Mouse (Mus musculus) urinary bladder, adult 2 months (tissue): ENCODE measurements around the gene Usp13. TPM values are rescaled to one million over a fixed set of nuclear protein-coding genes. Genes with fewer than 3 reads are reported as not detected.

ENCODE experiments used
- DNase-seq: peaks from one replicate; pipeline ENCODE4 v3.0.0; 2022; ENCODE audit warnings: low spot score
- polyA plus RNA-seq: library from polyadenylated mRNA; depleted of rRNA; stranded (reverse); fragments of >200 nt; gene quantifications from 2 replicates; pipeline ENCODE4 v1.2.3, GENCODE M21; 2012; rRNA removed

Usp13 gene
- 1.8 and 2.6 TPM in 2 replicates for polyA plus RNA-seq

GRCm38 (mm10) chr3:32817357-32818326 lies at the start of gene Usp13:
TSS of gene Usp13 (plus strand) at chr3:32817546.
- peak; percentile 43 for DNase-seq

GRCm38 (mm10) chr3:32770781-32771180 lies 46.6 kb upstream of the Usp13 start:
- no peak for DNase-seq

GRCm38 (mm10) chr3:32817001-32817356 lies 367 bp upstream of the Usp13 start:
- DNase-seq: no peak

GRCm38 (mm10) chr3:32818327-32818900 lies 1.1 kb downstream of the Usp13 start:
- DNase-seq: no peak

GRCm38 (mm10) chr3:32822620-32823019 lies 5.3 kb downstream of the Usp13 start:
- DNase-seq: no peak

- no peak for DNase-seq
Measured at GRCm38 (mm10) chr3:32824923-32825322, 7.6 kb downstream of the Usp13 start.

GRCm38 (mm10) chr3:32825964-32826479 lies 8.7 kb downstream of the Usp13 start:
- DNase-seq: no peak

- DNase-seq: no peak
Measured at GRCm38 (mm10) chr3:32826701-32827100, 9.4 kb downstream of the Usp13 start.

GRCm38 (mm10) chr3:32833871-32834270 lies 16.5 kb downstream of the Usp13 start:
- DNase-seq: no peak

GRCm38 (mm10) chr3:32837847-32838246 lies 20.5 kb downstream of the Usp13 start:
- no peak for DNase-seq

- no peak for DNase-seq
Measured at GRCm38 (mm10) chr3:32856362-32857107, 39.2 kb downstream of the Usp13 start.

GRCm38 (mm10) chr3:32871081-32871480 lies 53.7 kb downstream of the Usp13 start:
- no peak for DNase-seq

GRCm38 (mm10) chr3:32886386-32886785 lies 69.0 kb downstream of the Usp13 start:
- DNase-seq: no peak

- DNase-seq: no peak
Measured at GRCm38 (mm10) chr3:32888886-32889285, 71.5 kb downstream of the Usp13 start.

- no peak for DNase-seq
Measured at GRCm38 (mm10) chr3:32890174-32890573, 72.8 kb downstream of the Usp13 start.

- DNase-seq: no peak
Measured at GRCm38 (mm10) chr3:32903462-32903861, 86.1 kb downstream of the Usp13 start.

- no peak for DNase-seq
Measured at GRCm38 (mm10) chr3:32904599-32904998, 87.3 kb downstream of the Usp13 start.

GRCm38 (mm10) chr3:32905850-32906779 lies 88.8 kb downstream of the Usp13 start:
- no peak for DNase-seq

- DNase-seq: no peak
Measured at GRCm38 (mm10) chr3:32908400-32908799, 91.1 kb downstream of the Usp13 start.

GRCm38 (mm10) chr3:32910071-32910551 lies 92.8 kb downstream of the Usp13 start:
- no peak for DNase-seq

GRCm38 (mm10) chr3:32924168-32924567 lies 106.8 kb downstream of the Usp13 start:
- DNase-seq: no peak
